Mouse (Mus musculus): ENCODE measurements around the gene Pik3r2.
A peak's percentile ranks its signal among the peaks of the same experiment; 100 is the strongest.

Gene Pik3r2

GRCm38 (mm10) chr8:70738211-70738610, 38.3 kb downstream of the Pik3r2 start:
- DNase-seq = peak in 1 of 2 experiments; percentile 0

GRCm38 (mm10) chr8:70737705-70738104, 38.8 kb downstream of the Pik3r2 start:
- no peak for DNase-seq

GRCm38 (mm10) chr8:70730956-70731355, 45.6 kb downstream of the Pik3r2 start:
- DNase-seq = peak in 1 of 2 experiments; percentile 1

- DNase-seq = peak; percentile 59 to 72
Observed at GRCm38 (mm10) chr8:70729808-70730475, 46.6 kb downstream of the Pik3r2 start.

GRCm38 (mm10) chr8:70726721-70727120, 49.8 kb downstream of the Pik3r2 start:
- peak in 1 of 2 experiments; percentile 1 for DNase-seq

- DNase-seq = peak; percentile 84 to 86
Observed at GRCm38 (mm10) chr8:70725792-70726447, 50.6 kb downstream of the Pik3r2 start.

- DNase-seq = peak; percentile 39 to 61
Observed at GRCm38 (mm10) chr8:70724216-70724615, 52.3 kb downstream of the Pik3r2 start.

- DNase-seq = peak; percentile 82 to 92
Observed at GRCm38 (mm10) chr8:70723486-70724210, 52.9 kb downstream of the Pik3r2 start, which contains the start of gene Pde4c. Gene Pde4c, plus strand, starts transcription at chr8:70723720.

- DNase-seq = peak in 1 of 2 experiments; percentile 3
Observed at GRCm38 (mm10) chr8:70721601-70722000, 54.9 kb downstream of the Pik3r2 start.

GRCm38 (mm10) chr8:70720739-70721138, 55.8 kb downstream of the Pik3r2 start:
- DNase-seq = peak; percentile 89 to 90

GRCm38 (mm10) chr8:70719796-70720270, 56.7 kb downstream of the Pik3r2 start:
- peak; percentile 6 to 8 for DNase-seq

- DNase-seq = peak; percentile 76 to 83
Observed at GRCm38 (mm10) chr8:70718297-70718696, 58.2 kb downstream of the Pik3r2 start, which contains the start of gene Gm3336. Gene Gm3336, plus strand, starts transcription at chr8:70718543.

Measured in kidney, postnatal 4 days (tissue).